Mouse (Mus musculus) hematopoietic stem cell, adult 5-6 weeks (primary cell): Measurements from ENCODE around the gene Slamf9. TPM values are rescaled to one million over a fixed set of nuclear protein-coding genes. Genes with fewer than 3 reads are reported as not detected.

Source experiments
- ATAC-seq, 2 experiments: fragments of 125-278 bp in 1 of 2; replicated peaks in 1 of 2; 2 replicates each; pipeline ENCODE4 v1.8.0; 2016 to 2017; ENCODE audit warnings: inconsistent platforms in 2 of 2, mild to moderate bottlenecking in 2 of 2, moderate number of reproducible peaks in 2 of 2, low read depth in 1 of 2, moderate TSS enrichment in 1 of 2; ENCODE audit not compliant: low FRiP score in 2 of 2, poor library complexity in 2 of 2, severe bottlenecking in 2 of 2, insufficient read depth in 1 of 2, low TSS enrichment in 1 of 2
- total RNA-seq: library from RNA; stranded (forward); fragments of 172-1452, 232-1000 nt; gene quantifications from 2 replicates; pipeline ENCODE4 v1.2.3, GENCODE M21; 2017

The Slamf9 gene
- total RNA-seq, 1 experiment from 2014 or later: not detected

DNA sequence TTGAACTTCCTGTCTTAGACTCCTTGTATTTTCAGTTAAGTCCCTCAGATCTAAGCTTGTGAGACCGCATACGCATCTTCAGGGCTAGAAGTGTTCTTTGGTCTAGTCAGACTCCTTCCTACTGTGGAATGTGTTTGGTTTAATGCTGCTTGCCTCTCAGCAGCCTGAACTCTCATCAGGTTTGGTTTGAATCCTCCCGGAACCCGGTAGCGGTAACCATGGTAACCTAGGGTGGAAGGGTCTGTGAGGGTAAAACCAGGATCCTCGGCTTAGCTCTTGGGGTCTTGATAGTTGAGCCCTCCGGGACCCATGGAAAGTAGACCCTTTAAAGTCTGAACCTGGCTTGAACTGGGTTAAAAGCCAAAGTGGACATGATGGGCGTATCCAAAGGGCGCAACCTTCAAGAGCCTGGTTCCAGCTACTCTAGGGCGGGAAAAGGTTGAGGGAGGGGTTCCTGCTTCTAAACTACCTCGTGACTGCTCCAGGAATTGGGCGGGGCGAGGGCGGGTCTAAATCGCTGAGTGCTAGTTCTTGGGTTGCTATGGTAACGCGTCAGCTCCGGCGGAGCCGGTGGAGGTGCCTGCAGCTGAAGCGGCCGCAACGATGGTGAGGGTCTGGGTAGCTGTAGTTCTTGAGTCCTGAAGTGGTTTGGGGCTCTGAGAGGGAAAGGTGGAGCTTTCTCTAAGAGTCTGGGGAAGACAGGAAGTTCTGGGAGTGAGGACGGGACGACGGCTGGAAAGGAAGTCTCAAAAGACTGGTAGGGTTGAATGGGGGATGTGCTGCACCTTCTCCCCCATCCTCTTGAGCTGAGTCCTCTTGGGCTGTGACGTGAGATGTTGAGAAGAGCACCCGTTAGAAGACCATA is 45.6 kb downstream of the Slamf9 start, which contains the start of gene Cfap45:
Gene Cfap45, plus strand, starts transcription at position 226 of the 865 bp plus-strand sequence.
- ATAC-seq: peak; percentile 51 to 59

DNA sequence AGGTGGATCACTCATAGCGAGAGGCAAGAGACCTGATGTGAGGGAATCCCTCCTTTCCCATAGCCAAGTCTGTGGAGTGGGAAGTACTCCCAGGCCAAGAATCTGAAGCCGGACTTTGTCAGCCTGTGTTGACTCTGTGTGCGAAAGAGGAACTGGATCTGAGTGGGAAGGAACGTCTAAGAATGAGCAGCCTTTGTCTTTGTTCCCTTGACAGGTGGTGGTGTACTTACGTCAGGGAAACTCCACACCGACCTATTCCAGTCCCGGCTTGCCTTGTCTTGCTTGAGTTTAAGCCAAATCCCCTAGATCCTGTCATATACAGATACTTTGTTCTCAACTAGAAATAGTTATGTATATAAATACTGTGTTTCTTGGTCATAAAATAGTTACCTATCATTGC is 47.4 kb downstream of the Slamf9 start:
- ATAC-seq: peak; percentile 8 to 18; a peak in 3 of 4 replicates

DNA sequence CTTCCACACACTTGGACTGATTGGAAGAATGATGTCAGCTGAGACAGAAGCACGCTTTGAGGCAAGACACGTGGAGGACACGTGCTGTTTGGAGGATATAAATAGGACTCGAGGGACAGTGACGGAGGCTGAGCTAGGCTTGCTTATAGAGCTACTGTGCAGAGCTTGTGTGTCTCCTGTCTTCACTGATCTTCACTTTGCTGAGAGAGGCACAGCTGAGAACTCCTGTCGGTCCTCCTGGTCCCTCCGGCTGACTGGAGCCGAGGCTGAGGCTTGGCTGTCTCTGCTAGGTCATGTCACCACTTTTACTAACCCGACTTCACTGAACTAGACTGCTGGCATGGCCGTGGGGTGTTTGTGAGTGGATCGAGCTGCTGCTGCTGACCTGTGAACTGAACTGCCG is 48.5 kb downstream of the Slamf9 start:
- no peak for ATAC-seq

DNA sequence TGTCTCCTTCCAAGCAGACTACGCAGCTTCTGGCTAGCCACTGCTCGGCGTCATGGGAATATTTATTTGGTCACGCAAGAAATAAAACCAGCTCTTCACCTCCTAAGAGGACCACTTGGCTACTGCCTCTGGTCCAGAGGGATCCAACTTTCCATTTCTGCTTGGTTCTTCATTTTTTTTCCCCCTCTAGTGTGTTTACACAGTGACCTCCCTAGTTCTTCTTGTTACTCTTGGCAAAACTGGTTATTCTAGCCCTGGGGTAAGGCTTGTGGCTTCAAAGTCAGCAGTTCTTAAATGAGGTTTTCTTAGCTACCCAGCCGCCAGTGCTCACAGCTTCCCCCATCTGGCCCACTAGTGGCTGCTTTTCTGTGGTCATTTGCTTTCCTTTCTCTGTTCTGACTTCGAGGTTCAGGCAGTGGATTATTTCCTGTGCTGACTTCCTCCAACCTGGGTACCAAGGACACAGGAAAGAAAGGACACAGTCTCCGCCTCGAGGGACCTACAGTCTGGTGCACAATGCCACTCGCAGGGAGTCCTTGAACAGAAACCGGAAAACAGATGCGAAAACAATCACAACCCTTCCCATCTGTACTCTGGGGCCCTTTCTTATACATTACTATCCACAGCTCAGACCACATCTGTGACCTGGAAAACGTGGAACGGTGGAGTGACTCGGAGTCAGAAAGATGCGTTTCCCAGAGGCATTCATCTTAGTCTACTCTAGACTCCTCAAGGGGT is 50.0 kb downstream of the Slamf9 start:
- peak; percentile 43 to 56 for ATAC-seq

DNA sequence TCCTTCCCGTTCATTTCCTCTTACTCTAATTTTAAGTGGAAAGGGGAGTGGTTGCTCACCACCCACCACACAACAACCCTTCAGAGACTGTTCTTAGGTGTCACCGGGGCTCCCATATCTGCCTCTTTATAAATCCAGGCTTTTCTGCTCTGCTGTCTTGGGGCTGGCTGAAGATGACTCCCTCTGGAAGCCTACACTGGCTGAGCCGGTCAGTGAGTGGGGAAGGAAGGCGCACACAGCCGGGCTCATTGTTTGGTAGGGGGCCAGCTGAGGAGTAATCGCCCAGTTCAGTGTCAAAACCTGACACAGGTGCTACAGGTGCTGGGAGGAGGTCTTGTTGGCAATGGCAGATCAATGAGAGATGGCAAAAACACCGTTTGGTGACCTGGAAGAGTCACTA is 50.8 kb downstream of the Slamf9 start:
- ATAC-seq: no peak

DNA sequence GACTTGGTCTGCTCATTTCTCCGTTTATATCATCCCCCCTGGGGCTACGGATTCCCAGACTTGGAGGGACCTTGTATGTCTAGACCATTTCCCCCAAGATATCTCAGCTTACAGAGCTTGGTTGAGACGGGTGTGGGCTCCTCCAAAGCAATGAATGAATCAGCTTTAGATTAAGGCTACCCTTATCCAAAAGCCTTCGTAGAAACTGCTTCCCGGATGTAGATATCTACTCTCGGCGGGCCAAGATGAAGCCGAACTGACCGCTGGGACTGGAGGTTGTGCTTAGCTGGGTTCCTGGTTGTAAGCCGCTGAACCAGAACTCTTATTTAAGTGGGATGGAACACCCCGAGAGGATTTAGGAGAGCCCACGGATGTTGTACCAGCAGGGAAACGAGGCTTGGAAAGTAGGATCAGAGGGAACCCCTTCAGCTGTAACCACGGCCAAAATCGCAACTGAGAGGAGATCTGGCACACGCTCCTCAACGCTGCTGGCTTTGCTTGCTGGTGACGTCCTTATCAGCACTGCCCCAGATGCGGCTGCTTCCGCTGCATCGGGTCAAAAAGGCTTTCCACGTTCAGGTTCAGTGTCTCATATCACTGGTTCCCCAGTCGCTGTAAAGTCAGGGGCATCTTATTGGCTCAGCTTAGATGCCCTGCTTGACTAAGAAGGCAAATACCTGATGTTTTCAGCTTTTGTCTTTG is 51.4 kb downstream of the Slamf9 start:
- ATAC-seq: peak; percentile 63 to 71

DNA sequence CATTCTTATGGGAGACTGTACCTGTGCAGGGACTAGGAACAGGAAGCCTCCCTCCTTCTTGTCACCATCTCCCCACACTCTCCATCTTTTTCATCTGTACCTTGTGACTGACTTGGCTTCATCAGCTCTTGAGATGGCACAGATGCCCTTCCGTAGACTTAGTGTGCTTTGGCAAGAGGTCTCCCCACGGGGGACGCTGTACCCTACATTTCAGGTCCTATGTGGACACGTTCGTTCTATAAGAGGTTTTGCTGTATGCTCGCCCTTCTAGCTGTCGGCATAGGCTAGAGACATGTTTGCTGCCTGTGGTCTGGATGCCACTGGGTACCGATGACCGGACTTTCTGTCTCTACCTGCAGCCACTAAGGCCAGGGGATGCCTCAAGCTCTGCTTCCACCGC is 52.3 kb downstream of the Slamf9 start:
- ATAC-seq: no peak

Other genes starting within 250 kb of the Slamf9 start
- not detected in 2 replicates for gene Atp1a4, start 216.9 kb upstream of the Slamf9 start, total RNA-seq
- gene Igsf8, start 213.7 kb upstream of the Slamf9 start, total RNA-seq: 21.8 and 25.9 TPM in 2 replicates
- not detected in 2 replicates for gene Atp1a2, start 177.3 kb upstream of the Slamf9 start, total RNA-seq
- not detected in 2 replicates for gene Kcnj9, start 146.0 kb upstream of the Slamf9 start, total RNA-seq
- 0.38 TPM in 1 of 2 replicates, not detected in the other for gene Kcnj10, start 134.1 kb upstream of the Slamf9 start, total RNA-seq
- 17.4 and 19.5 TPM in 2 replicates for gene Pigm, start 98.8 kb upstream of the Slamf9 start, total RNA-seq
- gene Igsf9, start 6.4 kb downstream of the Slamf9 start, total RNA-seq: 1.1 and 1.9 TPM in 2 replicates
- gene Tagln2, start 24.7 kb downstream of the Slamf9 start, total RNA-seq: 251 and 258 TPM in 2 replicates
- 1.2 and 2.9 TPM in 2 replicates for gene Cfap45, start 45.4 kb downstream of the Slamf9 start, total RNA-seq
- not detected in 2 replicates for gene Vsig8, start 80.6 kb downstream of the Slamf9 start, total RNA-seq
- 0.50 and 1.3 TPM in 2 replicates for gene Slamf8, start 115.2 kb downstream of the Slamf9 start, total RNA-seq
- gene Fcrl6, start 127.2 kb downstream of the Slamf9 start, total RNA-seq: not detected in 2 replicates
- 0.79 and 2.1 TPM in 2 replicates for gene Dusp23, start 157.6 kb downstream of the Slamf9 start, total RNA-seq
- not detected in 2 replicates for gene Crp, start 222.7 kb downstream of the Slamf9 start, total RNA-seq